Mouse (Mus musculus): Measurements from ENCODE around the gene Fam114a1.

- TF ChIP-seq GATA1 (IDR thresholded peaks at IDR 0.05; ENCODE audit: borderline replicate concordance, low read length) (no peak), FLI1 (IDR thresholded peaks at IDR 0.05; ENCODE audit: low read length) (no peak)
Observed at GRCm38 (mm10) chr5:65069872-65070271, 100.0 kb downstream of the Fam114a1 start.

Data from megakaryocyte, embryonic 14.5 days (primary cell).